Mouse (Mus musculus): Measurements from ENCODE around the gene Tmed5. TPM values are rescaled to one million over a fixed set of nuclear protein-coding genes. Genes with fewer than 3 reads are reported as not detected.

Tmed5 gene
- polyA plus RNA-seq, 1 experiment from 2014 or later = 47.2 TPM

DNA sequence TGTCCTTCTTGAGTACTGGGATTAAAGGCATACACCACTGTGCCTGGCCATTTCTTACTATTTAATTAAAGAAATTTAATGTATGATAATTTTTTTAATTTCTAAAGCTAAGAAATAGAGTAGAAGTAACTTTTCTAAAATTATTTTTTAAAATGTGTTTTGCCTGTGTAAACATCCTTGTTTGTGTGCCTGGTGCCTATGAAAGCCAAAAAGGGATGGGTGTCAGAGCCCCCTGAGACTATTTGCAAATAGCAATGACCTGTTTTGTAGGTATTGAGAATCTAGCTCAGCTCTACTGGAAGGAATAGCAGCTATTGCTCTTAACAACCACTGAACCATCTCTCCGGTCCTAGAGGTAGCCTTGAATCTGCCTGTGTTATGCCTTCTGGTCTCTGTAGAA lies 60.1 kb downstream of the Tmed5 start:
- ATAC-seq (replicated peaks; ENCODE audit: low FRiP score, low TSS enrichment, low read depth) = no peak
- peaks cover 3% of the 10 kb centered on the region; the same call in 1 of the 2 replicates for H3K9me3 ChIP-seq (ENCODE audit: control insufficient read depth, low read length)
- WGBS = 97% methylated on average over 1 of the region's 1 CpGs
- peaks cover 64% of the 10 kb centered on the region for H3K36me3 ChIP-seq (ENCODE audit: control insufficient read depth, insufficient read depth, low read length)
- H3K9ac ChIP-seq (ENCODE audit: low read length) = no peak overlapping the region
- DNase-seq (ENCODE audit: low spot score) = no peak
- no peak overlapping the region for H3K4me2 ChIP-seq (ENCODE audit: low read length)
- H3K27ac ChIP-seq (ENCODE audit: low read depth) = no peak overlapping the region
- H3K27me3 ChIP-seq (replicated peaks; ENCODE audit: control insufficient read depth, insufficient read depth, low read length) = no peaks in the 10 kb centered on the region
- peaks cover 4% of the 10 kb centered on the region; the same call in 1 of the 2 replicates for H3K4me1 ChIP-seq (replicated peaks; ENCODE audit: control insufficient read depth, insufficient read depth, low read length)
- H3K4me3 ChIP-seq (ENCODE audit: low read depth, low read length) = no peak overlapping the region

DNA sequence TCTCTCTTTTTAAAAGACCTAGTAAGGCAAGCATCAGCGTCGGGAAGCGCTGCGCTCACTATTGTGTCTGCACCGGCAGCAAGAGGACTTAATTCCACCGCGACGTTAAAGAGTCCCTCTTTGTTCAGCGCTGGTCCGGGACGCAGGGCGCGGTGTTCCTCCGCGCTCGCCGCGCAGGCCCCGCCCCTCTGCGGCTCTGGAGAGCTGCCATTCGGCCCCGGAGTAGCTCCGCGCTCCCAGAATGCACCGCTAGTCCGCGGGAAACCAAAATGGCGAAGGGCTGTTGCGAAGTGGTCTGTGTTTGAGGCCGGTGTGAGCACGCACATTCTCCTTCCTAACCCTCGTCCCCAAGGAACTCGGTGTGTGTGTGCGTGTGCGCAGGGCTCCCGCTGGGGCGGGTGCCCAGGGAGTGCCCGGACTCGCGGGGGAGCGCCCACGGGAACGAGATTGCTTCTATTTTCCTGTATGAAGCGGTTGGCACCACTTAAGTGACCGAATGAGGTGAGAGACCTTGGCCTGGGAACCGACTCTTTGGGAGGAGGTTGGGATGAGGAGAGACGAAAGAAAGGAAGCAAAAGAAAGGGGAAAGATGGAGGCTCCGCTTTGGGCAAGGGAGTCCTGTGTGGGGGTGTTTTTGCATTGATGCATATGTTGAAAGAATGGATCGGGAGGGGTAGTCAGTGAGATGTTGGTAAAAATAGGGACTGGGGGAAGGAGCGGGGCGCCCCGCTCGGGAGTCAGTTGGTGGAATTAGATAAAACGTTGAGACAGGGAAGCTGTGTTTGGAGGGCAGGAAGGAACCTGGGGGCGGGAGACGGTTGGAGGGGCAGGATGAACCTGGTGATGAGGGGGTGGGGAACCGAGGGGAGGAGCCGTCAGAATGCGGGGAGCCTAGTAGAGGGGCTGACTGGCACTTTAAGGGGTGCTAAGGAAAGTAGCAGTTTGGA lies 66.7 kb downstream of the Tmed5 start, which contains the start of gene Mtf2:
Gene Mtf2 (plus strand): TSS at position 210 of the 947 bp plus-strand sequence.
- peak within 1 kb of the TSS; percentile 93 for H3K27ac ChIP-seq (ENCODE audit: low read depth)
- under 1% methylated on average over 59 of the region's 59 CpGs for WGBS
- peak within 1 kb of the TSS; percentile 96 for H3K4me3 ChIP-seq (ENCODE audit: low read depth, low read length)
- ATAC-seq (replicated peaks; ENCODE audit: low FRiP score, low TSS enrichment, low read depth) (peak; percentile 97), DNase-seq (ENCODE audit: low spot score) (peak; percentile 96)
- H3K36me3 ChIP-seq (ENCODE audit: control insufficient read depth, insufficient read depth, low read length) = peaks cover 22% of the 10 kb centered on the region
- no peaks in the 10 kb centered on the region for H3K27me3 ChIP-seq (replicated peaks; ENCODE audit: control insufficient read depth, insufficient read depth, low read length)
- H3K4me2 ChIP-seq (ENCODE audit: low read length) = peak within 1 kb of the TSS; percentile 86
- H3K9me3 ChIP-seq (ENCODE audit: control insufficient read depth, low read length) = peaks cover 3% of the 10 kb centered on the region; the same call in 1 of the 2 replicates
- peaks cover 11% of the 10 kb centered on the region; the same call in 1 of the 2 replicates for H3K4me1 ChIP-seq (replicated peaks; ENCODE audit: control insufficient read depth, insufficient read depth, low read length)
- peak within 1 kb of the TSS; percentile 98 for H3K9ac ChIP-seq (ENCODE audit: low read length)

DNA sequence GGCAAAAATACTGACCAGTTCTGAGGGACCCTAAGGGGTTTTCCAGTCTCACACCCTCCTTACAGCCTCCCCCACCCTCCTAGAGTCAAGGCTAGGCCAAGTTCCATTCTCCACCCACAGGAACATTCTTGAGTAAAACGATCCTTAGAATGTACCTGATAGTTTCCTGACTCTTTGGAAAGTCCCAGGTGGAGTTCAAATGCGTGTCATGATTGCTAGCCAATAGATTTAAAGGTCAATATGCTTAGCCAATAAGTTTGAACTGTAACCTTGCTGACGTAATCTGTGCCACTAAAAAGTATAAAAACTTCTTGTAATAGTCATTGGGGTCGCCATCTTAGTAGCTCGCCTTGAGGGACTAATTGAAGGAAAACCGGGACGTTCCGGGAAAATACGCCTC lies 72.0 kb downstream of the Tmed5 start:
- WGBS = 96% methylated on average over 9 of the region's 9 CpGs
- H3K4me1 ChIP-seq (replicated peaks; ENCODE audit: control insufficient read depth, insufficient read depth, low read length) = no peaks in the 10 kb centered on the region
- no peaks in the 10 kb centered on the region for H3K27me3 ChIP-seq (replicated peaks; ENCODE audit: control insufficient read depth, insufficient read depth, low read length)
- DNase-seq (ENCODE audit: low spot score) (no peak), ATAC-seq (replicated peaks; ENCODE audit: low FRiP score, low TSS enrichment, low read depth) (no peak)
- H3K4me3 ChIP-seq (ENCODE audit: low read depth, low read length) = no peak overlapping the region
- H3K4me2 ChIP-seq (ENCODE audit: low read length) = no peak overlapping the region
- H3K27ac ChIP-seq (ENCODE audit: low read depth) = no peak overlapping the region
- H3K9me3 ChIP-seq (ENCODE audit: control insufficient read depth, low read length) = no peaks in the 10 kb centered on the region
- no peaks in the 10 kb centered on the region for H3K36me3 ChIP-seq (ENCODE audit: control insufficient read depth, insufficient read depth, low read length)
- H3K9ac ChIP-seq (ENCODE audit: low read length) = no peak overlapping the region

Other genes starting within 250 kb of the Tmed5 start
- 74.8 and 83.7 TPM in 2 replicates for gene Rpl5, start 232.1 kb downstream of the Tmed5 start, polyA plus RNA-seq (2014; fragmentation: Nextera tagmentation; extraction: Ambion mirVana)
- gene Fam69a, start 145.5 kb downstream of the Tmed5 start, polyA plus RNA-seq (2014; fragmentation: Nextera tagmentation; extraction: Ambion mirVana) = 24.5 and 25.0 TPM in 2 replicates
- 96.6 and 108 TPM in 2 replicates for gene Mtf2, start 66.9 kb downstream of the Tmed5 start, polyA plus RNA-seq (2014; fragmentation: Nextera tagmentation; extraction: Ambion mirVana)
- 8.6 and 11.1 TPM in 2 replicates for gene Ccdc18, start 255 bp upstream of the Tmed5 start, polyA plus RNA-seq (2014; fragmentation: Nextera tagmentation; extraction: Ambion mirVana)
- 42.4 and 45.0 TPM in 2 replicates for gene Dr1, start 136.3 kb upstream of the Tmed5 start, polyA plus RNA-seq (2014; fragmentation: Nextera tagmentation; extraction: Ambion mirVana)
- gene Pigg, start 180.0 kb upstream of the Tmed5 start, polyA plus RNA-seq (2014; fragmentation: Nextera tagmentation; extraction: Ambion mirVana) = 3.0 and 3.3 TPM in 2 replicates
- gene Gm42517, start 235.3 kb upstream of the Tmed5 start, polyA plus RNA-seq (2014; fragmentation: Nextera tagmentation; extraction: Ambion mirVana) = not detected in 2 replicates

Data from intestine, embryonic 14.5 days (tissue).